Comparison of ENCODE assay signal across 15 mouse cellular contexts in genomic region chr19:10071892-10072291, GRCm38 (mm10). TPM values are rescaled to one million over a fixed set of nuclear protein-coding genes. Genes with fewer than 3 reads are reported as not detected.
DNase-seq lines count a peak whose midpoint lies in the region; ATAC-seq and TF ChIP-seq lines count a peak whose summit lies in the region.
"Had no signal": no experiment of that assay in that cellular context is flagged by ENCODE, and none has a peak within 500 bp of the region (broad histone marks: within the 10 kb centered on the region; RNA-seq: fewer than 3 reads in every experiment).

No protein-coding gene starts in this region.

- H3K27me3 ChIP-seq in hindbrain, postnatal 0 days (ENCODE audit: insufficient read depth, low read length): no peaks in the 10 kb centered on the region
- H3K27me3 ChIP-seq: liver, embryonic 13.5 days had no signal

- no peak for ATAC-seq in hindbrain, postnatal 0 days
- ATAC-seq: inflammation-experienced regulatory T-cells, adult 6 months had no signal

- 58% methylated on average over 4 of the region's 4 CpGs for WGBS in hindbrain, postnatal 0 days

- no peaks in the 10 kb centered on the region for H3K4me1 ChIP-seq in hindbrain, postnatal 0 days (ENCODE audit: insufficient read depth, low read length)

- peak overlapping the region; percentile 62 for H3K27ac ChIP-seq in hindbrain, postnatal 0 days
- H3K27ac ChIP-seq: liver, embryonic 13.5 days had no signal

- peak; percentile 23 for DNase-seq in kidney, adult 18-20 months
- DNase-seq in kidney, adult 11 months: no peak
- DNase-seq in B cell, adult 2 months: peak; percentile 19 to 29
- DNase-seq in ZHBTc4 (ENCODE audit: low read depth, low spot score): peak; percentile 66
- no peak for DNase-seq in hindbrain, postnatal 0 days (ENCODE audit: low spot score)
- no peak for DNase-seq in urinary bladder, postnatal 10 days (ENCODE audit: low spot score)
- no peak for DNase-seq in ovary, adult 18-20 months (ENCODE audit: low spot score)
- no peak for DNase-seq in right cerebral cortex, adult 2 months (ENCODE audit: low spot score in 2 of 2)
- DNase-seq: cerebellum, adult 11 months; gastrocnemius, postnatal 14 days; liver, embryonic 13.5 days; lung, postnatal 36 days; spleen, adult 18-20 months had no signal

- H3K36me3 ChIP-seq in hindbrain, postnatal 0 days (ENCODE audit: insufficient read depth, low read length): peaks cover 64% of the 10 kb centered on the region

- no peak overlapping the region for H3K9ac ChIP-seq in hindbrain, postnatal 0 days (replicated peaks; ENCODE audit: low read length)
- H3K9ac ChIP-seq: liver, embryonic 13.5 days had no signal

- no peaks in the 10 kb centered on the region for H3K9me3 ChIP-seq in hindbrain, postnatal 0 days (ENCODE audit: low read length)
- H3K9me3 ChIP-seq: liver, embryonic 13.5 days had no signal

- H3K4me3 ChIP-seq in hindbrain, postnatal 0 days (ENCODE audit: low read length): no peak overlapping the region
- H3K4me3 ChIP-seq: erythroblast, embryonic 14.5 days; liver, embryonic 13.5 days had no signal

- H3K4me2 ChIP-seq in hindbrain, postnatal 0 days (ENCODE audit: low read depth, low read length): no peak overlapping the region
- H3K4me2 ChIP-seq: liver, embryonic 13.5 days had no signal

- no peak for TF ChIP-seq CTCF in hindbrain, postnatal 0 days (IDR thresholded peaks at IDR 0.05; ENCODE audit: low read depth)

RNA-seq across cellular contexts. Expression of gene Fads2, which starts 29.7 kb away (rescaled TPM):
- total RNA-seq in hindbrain, postnatal 0 days (2014; rRNA removed): 318 and 330 TPM in 2 replicates
- 260 and 272 TPM in 2 replicates for polyA plus RNA-seq in hindbrain, postnatal 0 days (2015; fragmentation: Nextera tagmentation; extraction: Ambion mirVana)

RNA-seq across cellular contexts. Expression of gene Fads3, which starts 30.5 kb away (rescaled TPM):
- total RNA-seq in hindbrain, postnatal 0 days (2014; rRNA removed): 52.5 and 59.0 TPM in 2 replicates
- polyA plus RNA-seq in hindbrain, postnatal 0 days (2015; fragmentation: Nextera tagmentation; extraction: Ambion mirVana): 35.1 and 37.4 TPM in 2 replicates
- polyA plus RNA-seq: inflammation-experienced regulatory T-cells, adult 6 months had no signal

Comparison
In these comparisons a context has a peak if more than half of its experiments do, and no peak if none do; other contexts are left out.
1. DNase-seq: peak in kidney, adult 18-20 months (single experiment), B cell, adult 2 months (2 of 2) and ZHBTc4 (single experiment); none in kidney, adult 11 months (single experiment), hindbrain, postnatal 0 days (single experiment), urinary bladder, postnatal 10 days (single experiment), ovary, adult 18-20 months (single experiment) and right cerebral cortex, adult 2 months (0 of 2).